Mouse (Mus musculus): ENCODE measurements around the gene Rhpn2.

Rhpn2 gene

DNA sequence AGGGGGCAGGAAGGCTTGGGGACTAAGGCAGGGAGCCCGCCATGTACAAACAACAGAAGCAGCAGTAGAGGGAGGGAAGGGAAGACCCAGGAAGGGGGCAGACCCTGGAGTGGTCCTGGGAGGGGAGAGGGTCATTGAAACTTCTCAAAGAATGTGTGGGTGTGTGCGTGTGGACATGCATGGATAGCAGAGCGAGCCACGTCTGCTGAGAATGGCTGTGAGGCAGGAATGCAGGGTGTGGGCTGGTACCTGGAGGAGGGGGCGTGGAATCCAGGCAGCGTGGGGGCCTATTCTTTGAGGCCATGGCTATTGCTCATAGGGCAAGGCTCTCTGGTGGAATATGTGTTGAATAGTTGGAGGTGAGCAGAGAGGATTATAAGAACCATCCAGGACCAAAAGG lies 54.7 kb downstream of the Rhpn2 start:
- no peak for DNase-seq (ENCODE audit: low read depth, low spot score)

DNA sequence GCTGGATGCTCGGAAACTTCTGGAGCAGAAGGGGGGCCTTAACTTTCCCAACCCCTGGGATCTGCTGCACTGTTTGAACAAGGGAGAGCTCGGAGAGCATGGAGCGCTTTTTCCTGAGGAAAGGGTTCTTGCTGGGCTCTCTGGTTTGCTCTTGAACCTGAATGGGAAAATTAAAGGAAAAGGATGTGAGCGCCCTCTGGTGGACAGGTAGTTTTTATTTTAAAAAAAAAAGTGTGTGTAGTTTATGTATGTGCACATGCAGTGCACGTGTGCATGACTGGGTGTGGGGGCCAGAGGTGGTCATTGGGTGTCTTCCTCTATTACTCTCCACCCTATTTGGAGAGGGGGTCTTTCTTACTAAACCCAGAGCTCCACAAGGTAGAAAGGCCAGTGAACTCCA lies 59.0 kb downstream of the Rhpn2 start:
- no peak for DNase-seq (ENCODE audit: low read depth, low spot score)

DNA sequence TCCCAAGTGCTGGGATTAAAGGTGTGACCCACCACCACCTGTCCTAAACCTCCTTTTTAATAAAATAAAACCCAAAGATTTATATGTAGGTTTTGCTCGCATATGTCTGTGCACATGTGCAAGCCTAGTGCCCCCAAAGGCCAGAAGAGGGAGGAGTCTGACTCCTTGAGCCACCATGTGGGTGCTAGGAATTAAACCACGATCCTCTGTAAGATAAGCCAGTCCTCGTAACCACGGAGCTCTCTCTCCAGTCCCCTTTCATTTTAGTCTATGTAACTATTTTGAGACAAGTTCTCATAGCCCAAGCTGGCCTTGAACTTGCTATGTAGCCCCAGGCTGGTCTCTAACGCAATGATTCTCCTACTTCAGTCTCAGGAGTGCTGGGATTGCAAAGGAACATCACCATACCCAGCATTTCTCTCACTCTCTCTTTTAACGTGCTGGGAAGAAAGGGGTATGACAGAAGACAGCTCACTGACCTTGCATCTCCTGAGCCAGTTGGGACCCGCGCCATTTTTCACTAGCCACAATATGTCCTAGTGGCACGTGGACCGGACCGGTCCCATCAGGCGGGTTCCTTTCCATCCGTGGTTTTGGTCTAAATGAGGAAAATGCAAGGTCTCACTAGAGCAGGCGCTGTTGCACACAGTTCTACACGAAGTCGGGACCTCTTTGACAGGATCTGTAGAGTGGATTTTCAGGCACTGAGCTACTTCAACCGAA lies 61.9 kb downstream of the Rhpn2 start:
- DNase-seq (ENCODE audit: low read depth, low spot score) = no peak

DNA sequence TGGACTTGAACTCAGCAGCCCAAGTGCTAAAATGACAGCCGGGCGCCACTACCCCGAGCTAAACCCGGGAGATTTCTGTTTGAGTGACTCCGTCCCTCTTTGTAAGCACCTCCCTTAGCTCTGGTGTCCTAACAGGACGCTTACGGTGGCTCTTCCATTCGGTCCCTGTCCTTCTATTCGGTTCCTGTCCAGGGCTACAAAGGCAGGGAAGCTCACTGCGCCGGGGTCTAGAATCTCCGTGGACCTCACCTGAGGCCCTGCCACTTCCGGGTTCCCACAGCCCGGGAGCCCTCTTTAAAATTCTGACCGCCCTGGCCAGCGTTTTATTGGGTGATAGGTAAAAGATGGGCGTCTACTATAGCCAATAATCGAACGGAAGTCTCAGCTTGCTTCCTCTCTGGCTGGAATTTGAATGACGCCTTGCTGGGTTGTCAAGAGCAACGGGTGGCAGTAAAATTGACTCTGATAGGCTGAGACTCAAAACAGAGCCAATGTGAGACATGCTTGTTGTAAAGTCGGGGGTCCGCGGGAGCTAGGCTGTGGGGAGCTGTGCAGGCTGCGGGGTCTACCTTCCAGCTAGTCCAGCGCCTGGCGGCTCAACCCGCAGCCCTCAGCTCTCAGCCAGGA lies 62.7 kb downstream of the Rhpn2 start, which contains the start of the genes Faap24 and Cep89:
Gene Faap24 (minus strand): TSS at position 295 of the 627 bp plus-strand sequence.
Gene Cep89 (plus strand): TSS at position 494 of the 627 bp plus-strand sequence.
- DNase-seq (ENCODE audit: low read depth, low spot score) = peak; percentile 99

DNA sequence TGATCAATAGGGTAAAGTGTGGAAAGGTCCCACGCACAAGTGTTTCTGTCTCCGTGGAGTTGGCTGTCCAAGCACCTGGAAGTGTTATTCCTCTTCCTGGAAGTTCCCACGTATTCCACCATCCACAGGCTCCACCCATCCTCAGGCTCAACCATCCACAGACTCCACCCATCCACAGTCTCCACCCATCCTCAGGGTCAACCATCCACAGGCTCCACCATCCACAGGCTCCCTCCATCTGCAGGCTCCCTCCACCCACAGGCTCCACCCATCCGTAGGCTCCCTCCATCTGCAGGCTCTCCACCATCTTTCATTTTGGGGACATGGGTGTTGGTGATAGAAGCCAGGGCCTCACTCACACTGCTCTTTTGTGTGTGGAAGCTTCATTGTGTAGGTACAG lies 67.2 kb downstream of the Rhpn2 start:
- no peak for DNase-seq (ENCODE audit: low read depth, low spot score)

DNA sequence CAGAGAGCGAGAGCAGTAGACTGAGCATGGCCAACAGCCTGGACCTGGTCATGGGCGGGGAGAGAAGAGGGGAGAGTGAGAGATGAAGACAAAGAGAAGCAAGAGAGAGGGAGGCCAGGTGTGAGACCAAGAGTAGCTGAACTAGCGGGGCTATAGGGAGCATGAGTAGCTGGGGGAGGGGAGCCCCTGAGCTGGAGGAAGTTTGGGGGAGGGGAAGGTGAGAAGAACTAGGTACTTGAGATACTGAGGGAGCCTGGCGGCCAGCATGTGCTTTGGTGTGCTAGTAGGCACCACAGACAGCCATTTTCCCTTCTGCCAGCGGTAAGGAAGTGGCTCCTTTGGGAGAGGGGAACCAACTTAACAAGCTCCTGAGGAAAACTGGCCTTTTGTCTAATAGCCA lies 81.3 kb downstream of the Rhpn2 start:
- no peak for DNase-seq (ENCODE audit: low read depth, low spot score)

DNA sequence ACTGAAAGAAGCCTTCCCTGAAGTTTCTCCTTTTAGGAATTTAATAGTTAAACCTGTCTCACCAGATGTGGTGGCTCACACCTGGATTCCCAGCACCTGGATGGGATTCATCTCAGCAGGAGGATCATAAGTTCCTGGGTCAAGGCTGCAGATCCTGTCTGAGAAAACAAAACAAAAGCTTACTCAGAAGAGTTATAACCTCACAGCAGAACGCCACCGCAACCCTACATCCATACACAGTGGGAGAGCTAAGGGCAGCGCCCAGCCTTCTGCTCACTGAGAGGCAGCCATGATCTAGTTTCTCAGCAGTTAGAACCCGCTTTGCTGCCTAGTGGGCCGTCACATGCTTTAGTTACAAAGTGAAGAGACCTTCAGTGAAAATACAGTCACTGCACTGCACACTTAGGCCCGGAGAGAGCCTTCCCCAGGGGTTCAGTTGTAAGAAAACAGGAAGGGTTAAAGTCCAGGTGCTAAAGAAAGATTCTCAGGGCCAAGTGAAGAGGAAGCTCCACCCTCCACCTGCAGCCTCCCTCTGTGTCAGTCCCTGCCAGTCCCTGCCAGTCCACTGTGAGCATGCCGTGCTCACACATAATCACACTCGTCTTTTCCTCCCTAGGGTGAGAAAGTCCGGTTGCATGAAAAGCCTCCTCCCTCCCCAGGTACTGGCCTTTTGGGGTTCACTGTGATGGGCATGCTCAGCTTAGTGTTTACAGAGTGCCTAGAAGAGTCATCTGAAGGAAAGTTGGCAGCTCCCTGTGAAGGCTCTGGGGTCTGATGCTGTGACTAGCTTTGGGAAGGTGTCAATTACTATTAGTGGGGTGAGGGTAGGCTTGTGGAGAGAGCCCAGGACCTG lies 82.1 kb downstream of the Rhpn2 start:
- DNase-seq (ENCODE audit: low read depth, low spot score) = no peak

DNA sequence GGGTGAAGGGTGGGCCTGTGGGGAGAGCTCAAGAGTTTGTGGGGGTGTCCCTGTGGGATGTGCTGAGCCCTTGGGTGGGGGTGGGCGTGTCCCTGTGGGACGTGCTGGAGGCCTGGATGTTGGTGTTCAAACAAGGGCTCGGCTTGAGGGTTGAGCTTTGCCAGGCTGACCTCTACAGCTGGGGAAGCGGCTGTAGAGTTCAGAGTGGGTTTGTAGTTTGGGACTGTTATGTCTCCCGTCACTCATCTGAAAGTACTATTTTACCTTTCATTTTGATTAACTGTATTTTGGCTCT lies 82.6 kb downstream of the Rhpn2 start:
- DNase-seq (ENCODE audit: low read depth, low spot score) = no peak

DNA sequence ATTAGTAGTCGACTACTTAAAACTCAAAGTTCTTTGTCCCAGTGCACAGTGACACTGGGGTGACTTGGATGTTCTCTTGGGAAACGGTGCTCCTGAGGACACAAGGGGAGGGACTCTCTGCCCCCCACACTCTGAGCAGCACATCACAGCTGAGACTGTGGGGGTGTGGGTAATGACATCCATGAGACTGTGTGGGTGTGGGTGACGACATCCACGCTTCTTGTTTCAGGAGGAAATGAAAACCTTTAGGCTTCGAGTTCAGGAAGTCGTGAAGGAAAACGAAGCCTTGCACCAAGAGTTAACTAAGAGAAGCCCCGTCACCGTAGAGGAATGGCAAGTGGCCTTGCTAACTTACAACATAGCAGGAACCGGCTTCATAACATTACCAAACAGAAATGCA lies 89.1 kb downstream of the Rhpn2 start:
- no peak for DNase-seq (ENCODE audit: low read depth, low spot score)

DNA sequence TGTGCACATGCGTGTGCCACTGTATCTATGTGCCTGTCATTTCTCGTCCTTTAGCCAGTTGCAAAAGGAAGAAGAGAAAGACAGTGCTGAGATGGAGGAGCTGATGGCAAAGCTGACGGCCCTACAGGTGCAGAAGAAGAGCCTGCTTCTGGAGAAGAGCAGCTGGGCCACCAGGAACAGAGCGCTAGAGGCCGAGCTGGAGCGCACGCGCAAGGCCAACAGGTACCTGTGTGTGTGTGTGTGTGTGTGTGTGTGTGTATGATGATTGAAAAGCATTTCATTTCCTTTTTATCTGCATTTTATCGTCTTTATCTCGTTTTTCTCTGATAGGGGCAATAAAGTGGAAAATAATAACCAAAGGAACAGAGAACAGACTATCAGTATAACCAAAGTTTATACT lies 94.2 kb downstream of the Rhpn2 start:
- DNase-seq (ENCODE audit: low read depth, low spot score) = no peak

DNA sequence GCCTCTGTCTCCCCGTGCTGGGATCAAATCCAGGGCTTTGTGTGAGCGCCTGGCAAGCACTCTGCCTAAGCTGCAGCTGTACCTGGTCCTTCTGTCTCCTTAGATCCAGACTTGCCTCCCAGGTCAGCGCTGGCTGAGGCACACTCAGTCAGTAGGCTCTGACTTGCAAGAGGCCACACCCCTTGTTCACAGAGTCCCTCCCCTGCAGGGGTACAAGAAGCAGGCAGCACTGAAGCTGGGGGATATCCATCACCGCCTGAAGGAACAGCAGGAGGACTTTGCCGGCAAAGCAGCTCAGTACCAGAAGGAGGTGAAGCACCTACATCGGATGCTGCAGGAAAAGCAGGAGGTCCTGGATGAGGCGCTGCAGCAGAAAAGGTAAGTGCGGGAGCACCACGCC lies 101.3 kb downstream of the Rhpn2 start:
- no peak for DNase-seq (ENCODE audit: low read depth, low spot score)
